Mouse (Mus musculus) lung, postnatal 10 days (tissue): ENCODE measurements around the gene 9030612E09Rik.

Experiments
- DNase-seq: peaks from one replicate; pipeline ENCODE4 v3.0.0; 2021

Gene 9030612E09Rik

GRCm38 (mm10) chr10:43174326-43175155 lies at the start of gene 9030612E09Rik, which contains the start of gene Sobp:
TSS of gene 9030612E09Rik (plus strand) at chr10:43174704.
TSS of gene Sobp (minus strand) at chr10:43174530.
- DNase-seq = peak; percentile 39

DNA sequence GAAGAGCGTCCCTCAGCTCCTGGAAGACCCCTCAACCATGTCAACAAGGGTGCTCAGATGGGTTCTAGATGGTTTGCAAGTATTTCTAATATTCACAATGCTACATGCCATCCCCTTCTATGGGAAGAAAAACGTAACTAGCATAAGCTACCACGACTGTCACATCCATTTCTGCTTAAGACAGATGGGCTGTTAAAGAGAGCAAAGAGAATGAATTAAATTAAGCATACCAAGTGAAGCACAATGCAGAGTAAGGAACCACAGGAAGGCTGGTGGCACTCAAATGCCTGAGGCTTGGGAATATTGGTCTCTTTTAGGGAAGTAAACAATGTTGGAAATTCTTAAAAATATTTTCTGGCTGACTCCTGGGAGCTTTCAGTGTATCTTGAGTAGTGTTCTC lies 45.8 kb upstream of the 9030612E09Rik start:
- DNase-seq = no peak

DNA sequence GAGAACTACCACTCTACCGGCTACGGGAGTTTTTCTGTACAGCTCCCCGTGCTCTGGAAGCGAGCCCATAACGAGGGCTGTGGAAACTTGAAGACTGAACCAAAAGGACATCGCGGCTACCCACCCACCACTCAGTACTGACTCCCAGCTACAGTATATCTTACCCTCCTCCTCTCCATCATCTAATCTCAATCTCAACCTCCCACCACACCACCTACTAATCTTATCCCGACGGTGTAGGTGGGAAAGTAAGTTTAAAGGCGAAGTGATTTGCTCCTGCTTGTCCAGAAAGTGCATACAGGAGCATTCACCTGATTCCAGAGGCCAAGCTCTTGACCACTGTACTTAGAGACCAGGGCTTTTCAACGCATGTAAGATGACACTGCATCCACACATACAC lies 40.5 kb upstream of the 9030612E09Rik start:
- DNase-seq = no peak

DNA sequence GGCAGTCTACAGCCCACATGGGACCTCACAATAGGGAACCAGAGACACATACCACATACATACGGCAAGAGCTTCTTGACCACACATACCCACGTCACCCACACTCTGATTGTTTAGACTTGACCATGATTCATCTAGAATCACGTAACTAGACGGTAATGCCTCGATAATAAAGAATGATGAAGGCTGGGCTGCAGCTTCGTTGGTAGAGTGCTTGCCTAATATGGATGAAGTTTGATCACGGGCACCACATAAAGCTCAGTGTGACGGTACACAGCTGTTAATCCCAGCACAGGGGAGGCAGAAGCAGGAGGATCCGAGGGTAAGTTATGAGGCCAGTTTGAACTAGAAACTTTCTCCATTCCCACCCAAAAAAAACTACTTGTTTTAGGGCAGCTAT lies 31.3 kb upstream of the 9030612E09Rik start:
- DNase-seq = no peak

GRCm38 (mm10) chr10:43148456-43148855 lies 26.0 kb upstream of the 9030612E09Rik start:
- no peak for DNase-seq

DNA sequence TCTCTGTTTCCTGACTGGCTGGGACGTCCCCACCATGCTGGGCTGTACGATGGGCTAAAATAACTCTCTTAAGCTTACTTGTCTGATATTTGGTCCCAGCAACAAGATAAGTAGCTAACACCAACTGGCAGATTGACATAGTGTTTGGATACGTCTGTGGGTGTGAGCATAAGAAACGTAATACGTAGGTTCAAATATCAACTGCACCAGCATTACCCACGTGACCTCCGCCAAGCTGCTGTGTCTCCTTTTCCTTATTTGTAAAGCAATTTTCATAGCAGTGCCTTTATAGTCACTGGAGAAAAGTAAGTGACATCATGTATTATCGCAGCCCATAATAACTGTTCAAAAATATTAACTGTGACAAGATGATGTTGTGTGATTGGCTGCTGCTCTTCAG lies 21.9 kb upstream of the 9030612E09Rik start:
- DNase-seq = no peak

DNA sequence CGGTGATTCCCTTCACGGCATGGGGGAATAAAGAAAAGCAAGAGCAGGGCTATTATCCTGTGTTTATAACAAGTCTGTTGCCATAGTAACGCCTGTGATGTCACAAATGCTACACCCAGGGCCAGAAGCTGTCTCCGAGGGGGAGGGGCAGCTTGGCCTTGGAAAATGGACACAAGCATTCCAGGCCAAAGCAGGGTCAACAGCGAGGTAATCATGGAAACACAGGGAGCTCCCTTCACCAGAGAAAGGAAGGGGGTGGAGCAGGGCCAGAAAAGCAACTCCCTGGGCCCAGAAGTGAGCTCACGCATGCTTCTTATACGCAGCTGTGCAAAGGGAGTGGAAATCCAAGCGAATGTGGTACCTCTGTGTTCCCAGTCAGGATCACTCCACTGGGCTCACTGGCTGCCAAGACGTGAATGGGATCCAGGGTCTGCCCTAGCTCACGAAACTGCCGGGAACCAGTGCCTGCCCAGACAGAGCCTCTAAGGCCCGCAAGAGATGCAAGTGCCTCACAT lies 19.4 kb upstream of the 9030612E09Rik start:
- peak; percentile 87 for DNase-seq

- no peak for DNase-seq
Measured at GRCm38 (mm10) chr10:43158917-43159316, 15.6 kb upstream of the 9030612E09Rik start.

GRCm38 (mm10) chr10:43159333-43159732 lies 15.2 kb upstream of the 9030612E09Rik start:
- DNase-seq = no peak

- DNase-seq = no peak
Measured at GRCm38 (mm10) chr10:43162318-43162717, 12.2 kb upstream of the 9030612E09Rik start.

DNA sequence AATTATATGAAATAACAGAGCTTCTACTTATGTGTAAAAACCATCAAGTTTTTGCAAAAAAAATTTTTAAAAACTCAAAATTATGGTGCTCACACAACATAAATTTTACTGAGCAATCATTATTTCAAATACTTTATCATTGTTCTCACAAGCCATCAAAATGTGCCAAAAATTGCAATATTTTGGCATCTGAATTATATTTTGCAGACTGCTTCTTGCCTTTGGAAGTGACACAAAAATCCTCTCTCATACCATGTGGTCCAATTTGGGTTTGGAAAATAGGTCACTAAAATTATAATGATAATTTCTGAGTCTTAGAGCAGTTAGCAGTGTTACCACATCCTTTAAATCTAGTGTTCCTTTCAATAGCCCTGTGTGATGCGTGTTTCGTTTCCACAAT lies 10.1 kb upstream of the 9030612E09Rik start:
- DNase-seq = no peak

GRCm38 (mm10) chr10:43166146-43166545 lies 8.4 kb upstream of the 9030612E09Rik start:
- DNase-seq = no peak

DNA sequence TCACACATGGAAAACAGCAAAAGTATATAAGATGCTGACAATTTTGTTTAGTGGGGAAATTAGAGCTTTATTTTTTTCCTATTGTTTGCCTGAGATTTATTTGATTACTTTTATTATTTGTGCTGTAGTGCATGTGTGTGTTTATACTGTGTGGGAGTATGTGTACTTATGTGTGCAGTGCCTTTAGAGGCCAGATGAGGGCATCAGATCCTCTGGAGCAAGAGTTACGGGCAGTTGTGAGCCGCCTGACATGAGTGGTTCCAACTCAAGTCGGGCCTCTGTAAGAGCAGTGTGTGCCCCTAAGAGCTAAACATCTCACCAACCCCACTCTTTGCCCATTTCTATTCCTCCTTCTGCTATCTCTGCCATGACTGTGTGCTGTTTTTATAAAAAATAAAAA lies 7.7 kb upstream of the 9030612E09Rik start:
- no peak for DNase-seq

GRCm38 (mm10) chr10:43168847-43169246 lies 5.7 kb upstream of the 9030612E09Rik start:
- no peak for DNase-seq

- DNase-seq = no peak
Measured at GRCm38 (mm10) chr10:43171106-43171505, 3.4 kb upstream of the 9030612E09Rik start.

- no peak for DNase-seq
Measured at GRCm38 (mm10) chr10:43172066-43172465, 2.4 kb upstream of the 9030612E09Rik start.

- DNase-seq = no peak
Measured at GRCm38 (mm10) chr10:43172554-43172953, 1.9 kb upstream of the 9030612E09Rik start.

- peak; percentile 65 for DNase-seq
Measured at GRCm38 (mm10) chr10:43173141-43173827, 1.2 kb upstream of the 9030612E09Rik start.

- no peak for DNase-seq
Measured at GRCm38 (mm10) chr10:43173828-43174325, 627 bp upstream of the 9030612E09Rik start.

- no peak for DNase-seq
Measured at GRCm38 (mm10) chr10:43175156-43175601, 675 bp downstream of the 9030612E09Rik start.

DNA sequence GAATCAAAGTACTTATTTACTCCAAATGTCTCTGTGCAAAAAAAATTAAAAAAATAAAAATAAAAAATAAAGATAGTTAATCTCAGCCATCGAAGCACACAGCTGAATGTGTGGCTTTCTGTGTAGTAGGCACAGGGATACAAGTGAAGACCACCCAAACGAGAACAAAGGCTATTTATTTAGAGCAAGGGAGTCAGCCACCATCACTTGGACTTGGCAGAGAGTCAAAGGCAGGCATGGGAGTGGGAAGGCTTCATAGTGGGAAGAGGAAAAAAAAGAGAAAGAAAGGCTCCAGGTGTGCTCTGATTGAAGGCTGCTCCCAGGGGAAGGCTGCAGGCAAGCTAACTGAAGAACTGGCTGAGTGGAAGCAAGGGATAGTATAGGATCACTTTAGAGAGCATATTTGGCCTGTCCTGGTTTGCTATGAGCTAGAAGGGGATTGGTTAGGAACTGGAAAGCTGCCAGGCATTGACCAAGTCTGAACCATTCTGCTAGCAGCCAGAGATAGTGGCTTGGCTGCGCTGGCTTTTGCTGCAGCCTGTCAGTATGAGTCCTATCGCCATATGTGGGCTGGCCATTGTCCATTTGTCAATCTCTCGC lies 5.9 kb downstream of the 9030612E09Rik start:
- DNase-seq = no peak

DNA sequence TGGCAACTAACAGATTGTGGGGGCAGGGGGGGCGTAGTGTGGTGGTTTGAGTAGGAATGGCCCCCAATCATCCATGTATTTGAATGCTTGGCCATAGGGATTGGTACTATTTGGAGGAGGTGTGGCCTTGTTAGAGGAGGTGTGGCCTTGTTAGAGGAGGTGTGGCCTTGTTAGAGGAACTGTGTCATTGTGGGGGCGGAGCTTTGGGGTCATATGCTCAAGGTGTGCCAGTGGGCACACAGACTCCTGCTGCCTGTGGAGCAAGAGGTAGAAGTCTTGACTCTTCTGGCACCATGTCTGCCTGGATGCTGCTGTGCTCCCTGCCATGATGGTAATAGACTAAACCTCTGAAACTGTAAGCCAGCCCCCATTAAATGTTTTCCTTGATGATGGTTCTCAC lies 25.7 kb downstream of the 9030612E09Rik start:
- DNase-seq = no peak

- no peak for DNase-seq
Measured at GRCm38 (mm10) chr10:43203865-43204264, 29.4 kb downstream of the 9030612E09Rik start.
